Mouse (Mus musculus) hindbrain, embryonic 12.5 days (tissue): ENCODE data around the gene Spink2. TPM values are rescaled to one million over a fixed set of nuclear protein-coding genes. Genes with fewer than 3 reads are reported as not detected.
"Not testable (repeated sequence)": the region's sequence is repeated elsewhere in the genome, so short reads cannot be mapped to it uniquely, and the experiment has no call there.

Experiments used
- ATAC-seq: fragments of 200-750 bp; cut with Nextera tagmentation; 2 replicates; pipeline ENCODE4 v1.8.0; 2017; ENCODE audit warnings: moderate TSS enrichment; ENCODE audit not compliant: low FRiP score
- H3K27ac ChIP-seq: fragments of 300-500 bp; sonication (generic); 2 replicates; pipeline ENCODE4 v1.5.1; 2016; ENCODE audit warnings: mild to moderate bottlenecking
- H3K27me3 ChIP-seq: fragments of 300-500 bp; sonication (generic); 2 replicates; pipeline ENCODE4 v1.6.1; 2016; ENCODE audit warnings: mild to moderate bottlenecking
- H3K36me3 ChIP-seq: fragments of 300-500 bp; sonication (generic); 2 replicates; pipeline ENCODE4 v1.6.1; 2016; ENCODE audit warnings: mild to moderate bottlenecking
- H3K4me1 ChIP-seq: fragments of 300-500 bp; sonication (generic); 2 replicates; pipeline ENCODE4 v1.6.1; 2016
- H3K4me2 ChIP-seq: fragments of 300-500 bp; sonication (generic); replicated peaks from 2 replicates; pipeline ENCODE4 v1.6.1; 2016; ENCODE audit warnings: mild to moderate bottlenecking
- H3K4me3 ChIP-seq: fragments of 300-500 bp; sonication (generic); 2 replicates; pipeline ENCODE4 v1.5.1; 2016; ENCODE audit warnings: mild to moderate bottlenecking
- H3K9ac ChIP-seq: fragments of 300-500 bp; sonication (generic); 2 replicates; pipeline ENCODE4 v1.6.1; 2016; ENCODE audit warnings: mild to moderate bottlenecking, moderate library complexity
- H3K9me3 ChIP-seq: fragments of 300-500 bp; sonication (generic); replicated peaks from 2 replicates; pipeline ENCODE4 v1.6.1; 2016; ENCODE audit warnings: mild to moderate bottlenecking
- WGBS: fragments of 180-500 bp; shearing (Covaris S2); methylation state at CpG from one replicate; pipeline ENCODE4 v1.1.7; 2016; 5-methylcytosine and 5-hydroxymethylcytosine counted together
- polyA plus RNA-seq: library from polyadenylated mRNA; unstranded; fragments of >200 nt; fragmentation: Nextera tagmentation; extraction: Ambion mirVana; gene quantifications from 2 replicates; pipeline ENCODE4 v1.2.1, GENCODE M21; 2016

Spink2 gene
- polyA plus RNA-seq, 1 experiment from 2014 or later: 1.5 TPM

- ATAC-seq: no peak
- H3K4me2 ChIP-seq: no peak overlapping the region
- H3K36me3 ChIP-seq: no peaks in the 10 kb centered on the region
- H3K4me3 ChIP-seq: no peak overlapping the region
- WGBS: 77% methylated on average over 2 of the region's 2 CpGs
- H3K27me3 ChIP-seq: no peaks in the 10 kb centered on the region
- no peaks in the 10 kb centered on the region for H3K4me1 ChIP-seq
- H3K27ac ChIP-seq: no peak overlapping the region
- H3K9me3 ChIP-seq: no peaks in the 10 kb centered on the region
- H3K9ac ChIP-seq: no peak overlapping the region
Measured at GRCm38 (mm10) chr5:77237104-77237503, 25.8 kb upstream of the Spink2 start.

- no peaks in the 10 kb centered on the region for H3K27me3 ChIP-seq
- no peak overlapping the region for H3K4me2 ChIP-seq
- no peak overlapping the region for H3K27ac ChIP-seq
- no peak overlapping the region for H3K4me3 ChIP-seq
- no peak overlapping the region for H3K9ac ChIP-seq
- H3K36me3 ChIP-seq: no peaks in the 10 kb centered on the region
- 24% methylated on average over 3 of the region's 3 CpGs for WGBS
- no peaks in the 10 kb centered on the region for H3K4me1 ChIP-seq
- no peak; the same call in 1 of the 2 replicates for ATAC-seq
- H3K9me3 ChIP-seq: no peaks in the 10 kb centered on the region
Measured at GRCm38 (mm10) chr5:77234921-77235320, 23.6 kb upstream of the Spink2 start.

GRCm38 (mm10) chr5:77231863-77232262, 20.6 kb upstream of the Spink2 start:
- H3K4me3 ChIP-seq, H3K36me3 ChIP-seq, H3K27ac ChIP-seq, H3K9ac ChIP-seq, H3K27me3 ChIP-seq, H3K4me2 ChIP-seq, H3K9me3 ChIP-seq, H3K4me1 ChIP-seq, ATAC-seq: not testable (repeated sequence)
- WGBS: 93% methylated on average over 4 of the region's 4 CpGs

- Histone ChIP-seq H3K4me1 (no peaks in the 10 kb centered on the region), H3K4me2 (no peak overlapping the region), H3K36me3 (no peaks in the 10 kb centered on the region), H3K27ac (no peak overlapping the region), H3K9me3 (no peaks in the 10 kb centered on the region), H3K4me3 (no peak overlapping the region), H3K9ac (no peak overlapping the region), H3K27me3 (no peaks in the 10 kb centered on the region)
- 41% methylated on average over 1 of the region's 1 CpGs for WGBS
- 0 out of 2 replicates have a peak, but pooled peaks have one; percentile 54 for ATAC-seq
Measured at GRCm38 (mm10) chr5:77228986-77229385, 17.7 kb upstream of the Spink2 start.

DNA sequence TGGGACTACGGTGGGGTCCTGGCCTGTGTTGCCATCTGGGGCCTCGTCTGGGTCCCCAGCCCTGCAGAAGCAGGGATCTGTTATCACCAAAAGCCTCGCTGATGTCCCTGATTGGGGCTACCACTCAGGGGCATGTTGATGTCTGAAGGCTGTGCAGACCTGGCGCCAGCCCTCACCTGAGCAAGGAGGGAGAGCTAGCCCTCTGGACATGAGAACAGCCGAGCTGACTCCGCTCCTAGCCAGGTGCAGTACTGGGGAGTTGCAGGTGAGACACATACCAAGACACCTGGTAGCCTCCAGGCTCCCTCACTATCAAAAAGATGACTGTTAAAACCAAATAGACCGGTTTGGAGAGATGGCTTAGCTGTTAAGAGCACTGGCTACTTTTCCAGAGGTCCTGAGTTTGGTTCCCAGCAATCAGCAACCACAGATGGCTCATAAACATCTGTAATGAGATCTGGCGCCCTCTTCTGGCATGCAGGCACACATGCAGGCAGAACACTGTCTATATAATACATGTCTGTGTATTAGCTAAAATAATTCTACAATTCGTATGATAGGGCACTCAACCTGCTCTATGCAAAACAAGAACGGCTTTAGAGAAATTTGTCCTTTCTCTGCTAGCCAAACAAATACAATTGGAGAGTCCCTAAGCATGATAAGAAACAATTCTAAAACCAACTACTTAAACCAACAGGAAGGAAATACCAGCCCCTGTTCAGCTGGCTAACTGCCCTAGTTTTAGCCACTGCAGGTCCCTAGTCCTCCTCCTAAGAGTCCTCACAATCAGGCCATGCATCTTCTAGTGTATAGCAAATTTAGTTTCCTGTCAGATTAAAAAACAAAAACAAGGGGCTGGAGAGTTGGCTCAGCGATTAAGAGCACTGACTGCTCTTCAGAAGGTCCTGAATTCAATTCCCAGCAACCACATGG, 12.0 kb upstream of the Spink2 start:
- Histone ChIP-seq H3K36me3 (no peaks in the 10 kb centered on the region), H3K27ac (no peak overlapping the region), H3K27me3 (no peaks in the 10 kb centered on the region), H3K9me3 (no peaks in the 10 kb centered on the region), H3K9ac (no peak overlapping the region), H3K4me2 (no peak overlapping the region), H3K4me3 (no peak overlapping the region), H3K4me1 (no peaks in the 10 kb centered on the region)
- ATAC-seq: no peak
- 76% methylated on average over 11 of the region's 11 CpGs for WGBS

- H3K4me2 ChIP-seq: 0 out of 2 replicates have a peak overlapping the region, but pooled peaks have one; percentile 17
- H3K4me1 ChIP-seq: 0 out of 2 replicates have a peak, but pooled peaks cover 3% of the 10 kb centered on the region
- ATAC-seq: no peak
- H3K9ac ChIP-seq: no peak overlapping the region
- H3K4me3 ChIP-seq: no peak overlapping the region
- no peaks in the 10 kb centered on the region for H3K27me3 ChIP-seq
- H3K36me3 ChIP-seq: no peaks in the 10 kb centered on the region
- H3K27ac ChIP-seq: no peak overlapping the region
- H3K9me3 ChIP-seq: no peaks in the 10 kb centered on the region
- 8% methylated on average over 2 of the region's 2 CpGs for WGBS
Measured at GRCm38 (mm10) chr5:77217724-77218123, 6.5 kb upstream of the Spink2 start.

- no peak overlapping the region for H3K9ac ChIP-seq
- H3K4me3 ChIP-seq: no peak overlapping the region
- WGBS: 18% methylated on average over 9 of the region's 9 CpGs
- H3K4me1 ChIP-seq: 0 out of 2 replicates have a peak, but pooled peaks cover 3% of the 10 kb centered on the region
- ATAC-seq: no peak; the same call in 1 of the 2 replicates
- 0 out of 2 replicates have a peak overlapping the region, but pooled peaks have one; percentile 17 for H3K4me2 ChIP-seq
- H3K36me3 ChIP-seq: no peaks in the 10 kb centered on the region
- no peaks in the 10 kb centered on the region for H3K9me3 ChIP-seq
- H3K27me3 ChIP-seq: no peaks in the 10 kb centered on the region
- H3K27ac ChIP-seq: no peak overlapping the region
Measured at GRCm38 (mm10) chr5:77217211-77217610, 5.9 kb upstream of the Spink2 start.

DNA sequence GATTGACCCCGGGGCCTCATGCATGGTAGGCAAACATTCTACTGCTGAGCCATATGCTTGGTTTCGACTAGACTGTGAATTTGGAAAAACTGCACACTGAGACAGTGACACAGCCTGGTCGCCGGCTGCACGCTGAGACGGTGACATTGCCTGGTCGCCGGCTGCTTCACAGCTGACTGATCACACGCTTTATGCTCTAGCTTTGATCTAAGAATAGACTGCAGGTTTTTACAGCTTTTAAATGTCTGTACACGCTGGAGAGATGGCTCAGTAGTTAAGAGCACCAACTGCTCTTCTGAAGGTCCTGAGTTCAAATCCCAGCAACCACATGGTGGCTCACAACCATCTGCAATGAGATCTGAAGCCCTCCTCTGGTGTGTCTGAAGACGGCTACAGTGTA, 5.1 kb downstream of the Spink2 start:
- 58% methylated on average over 11 of the region's 11 CpGs for WGBS
- peaks cover 1% of the 10 kb centered on the region for H3K4me1 ChIP-seq
- H3K4me2 ChIP-seq: no peak overlapping the region
- no peaks in the 10 kb centered on the region for H3K36me3 ChIP-seq
- H3K9me3 ChIP-seq: no peaks in the 10 kb centered on the region
- no peak overlapping the region for H3K27ac ChIP-seq
- ATAC-seq: no peak
- H3K27me3 ChIP-seq: no peaks in the 10 kb centered on the region
- H3K4me3 ChIP-seq: no peak overlapping the region
- no peak overlapping the region for H3K9ac ChIP-seq

- Histone ChIP-seq H3K4me1 (no peaks in the 10 kb centered on the region), H3K4me3 (no peak overlapping the region), H3K9ac (no peak overlapping the region), H3K27me3 (no peaks in the 10 kb centered on the region), H3K27ac (no peak overlapping the region), H3K9me3 (no peaks in the 10 kb centered on the region), H3K36me3 (no peaks in the 10 kb centered on the region), H3K4me2 (no peak overlapping the region)
- ATAC-seq: no peak
Measured at GRCm38 (mm10) chr5:77202238-77202637, 9.0 kb downstream of the Spink2 start.

GRCm38 (mm10) chr5:77200695-77201094, 10.6 kb downstream of the Spink2 start:
- WGBS: 80% methylated on average over 4 of the region's 4 CpGs
- H3K27me3 ChIP-seq: no peaks in the 10 kb centered on the region
- no peak overlapping the region for H3K9ac ChIP-seq
- no peak overlapping the region for H3K4me2 ChIP-seq
- no peak for ATAC-seq
- no peaks in the 10 kb centered on the region for H3K36me3 ChIP-seq
- H3K4me1 ChIP-seq: no peaks in the 10 kb centered on the region
- H3K4me3 ChIP-seq: no peak overlapping the region
- no peak overlapping the region for H3K27ac ChIP-seq
- no peaks in the 10 kb centered on the region for H3K9me3 ChIP-seq

- ATAC-seq: no peak
- H3K9ac ChIP-seq: no peak overlapping the region
- 42% methylated on average over 3 of the region's 3 CpGs for WGBS
- no peaks in the 10 kb centered on the region for H3K4me1 ChIP-seq
- H3K36me3 ChIP-seq: no peaks in the 10 kb centered on the region
- H3K4me3 ChIP-seq: no peak overlapping the region
- H3K27me3 ChIP-seq: no peaks in the 10 kb centered on the region
- peaks cover under 1% of the 10 kb centered on the region; the same call in 1 of the 2 replicates for H3K9me3 ChIP-seq
- H3K4me2 ChIP-seq: no peak overlapping the region
- H3K27ac ChIP-seq: no peak overlapping the region
Measured at GRCm38 (mm10) chr5:77193951-77194350, 17.3 kb downstream of the Spink2 start.

- H3K9me3 ChIP-seq: peaks cover 3% of the 10 kb centered on the region; the same call in 1 of the 2 replicates
- H3K4me1 ChIP-seq: no peaks in the 10 kb centered on the region
- no peak overlapping the region for H3K9ac ChIP-seq
- no peak for ATAC-seq
- H3K4me3 ChIP-seq: no peak overlapping the region
- 79% methylated on average over 4 of the region's 4 CpGs for WGBS
- no peak overlapping the region for H3K4me2 ChIP-seq
- no peak overlapping the region for H3K27ac ChIP-seq
- no peaks in the 10 kb centered on the region for H3K36me3 ChIP-seq
- H3K27me3 ChIP-seq: no peaks in the 10 kb centered on the region
Measured at GRCm38 (mm10) chr5:77193266-77193665, 18.0 kb downstream of the Spink2 start.

DNA sequence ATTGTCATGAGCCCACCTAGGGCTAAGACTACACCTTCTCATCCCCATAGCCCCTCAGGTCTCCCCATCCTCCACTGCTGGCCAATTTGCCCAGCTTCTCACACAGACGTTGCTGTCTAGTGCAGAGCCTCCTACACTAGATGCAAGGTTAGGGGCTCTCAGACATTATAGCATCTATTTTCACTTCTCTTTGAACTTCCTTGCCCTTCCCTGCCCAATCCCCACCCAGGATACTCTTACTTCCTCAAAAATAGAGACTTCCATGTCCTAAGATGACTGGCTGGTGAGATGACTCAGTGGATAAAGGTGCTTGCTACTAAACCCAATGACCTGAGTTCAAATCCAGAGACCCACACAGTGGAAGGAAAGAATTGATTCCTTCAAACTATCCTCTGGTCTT, 19.6 kb downstream of the Spink2 start:
- Histone ChIP-seq H3K9me3 (peaks cover 9% of the 10 kb centered on the region), H3K36me3 (no peaks in the 10 kb centered on the region), H3K27ac (no peak overlapping the region), H3K9ac (no peak overlapping the region), H3K4me1 (no peaks in the 10 kb centered on the region), H3K4me2 (no peak overlapping the region), H3K27me3 (no peaks in the 10 kb centered on the region), H3K4me3 (no peak overlapping the region)
- WGBS: 79% methylated on average over 1 of the region's 1 CpGs
- ATAC-seq: no peak
